Mouse (Mus musculus): ENCODE data around the gene Ift22. TPM values are rescaled to one million over a fixed set of nuclear protein-coding genes. Genes with fewer than 3 reads are reported as not detected.

Ift22 gene
- polyA plus RNA-seq, 1 experiment = 133 TPM

- no peaks in the 10 kb centered on the region for H3K27me3 ChIP-seq (ENCODE audit: control insufficient read depth, insufficient read depth, low read length)
- TF ChIP-seq CTCF (IDR thresholded peaks at IDR 0.05; ENCODE audit: control insufficient read depth, insufficient read depth, insufficient replicate concordance, low read depth, low read length) (no peak), POLR2A (IDR thresholded peaks at IDR 0.05; ENCODE audit: control insufficient read depth, low read depth, low read length) (no peak)
- H3K36me3 ChIP-seq (ENCODE audit: control insufficient read depth, insufficient read depth, low read length) = no peaks in the 10 kb centered on the region
- H3K4me1 ChIP-seq (ENCODE audit: control insufficient read depth, insufficient read depth, low read length) = peaks cover 3% of the 10 kb centered on the region
- no peak overlapping the region for H3K4me3 ChIP-seq (ENCODE audit: control insufficient read depth, low read depth, low read length)
- no peak overlapping the region for H3K27ac ChIP-seq (ENCODE audit: control insufficient read depth, insufficient read depth, low read depth, low read length)
These were observed 42.6 kb downstream of the Ift22 start for GRCm38 (mm10) chr5:136950521-136950920.

GRCm38 (mm10) chr5:136952153-136952552, 44.2 kb downstream of the Ift22 start:
- TF ChIP-seq CTCF (IDR thresholded peaks at IDR 0.05; ENCODE audit: control insufficient read depth, insufficient read depth, insufficient replicate concordance, low read depth, low read length) = no peak
- no peak for TF ChIP-seq POLR2A (IDR thresholded peaks at IDR 0.05; ENCODE audit: control insufficient read depth, low read depth, low read length)
- no peaks in the 10 kb centered on the region for H3K27me3 ChIP-seq (ENCODE audit: control insufficient read depth, insufficient read depth, low read length)
- H3K27ac ChIP-seq (ENCODE audit: control insufficient read depth, insufficient read depth, low read depth, low read length) = no peak overlapping the region
- H3K4me3 ChIP-seq (ENCODE audit: control insufficient read depth, low read depth, low read length) = no peak overlapping the region
- peaks cover 3% of the 10 kb centered on the region for H3K4me1 ChIP-seq (ENCODE audit: control insufficient read depth, insufficient read depth, low read length)
- no peaks in the 10 kb centered on the region for H3K36me3 ChIP-seq (ENCODE audit: control insufficient read depth, insufficient read depth, low read length)

- Histone ChIP-seq H3K27me3 (ENCODE audit: control insufficient read depth, insufficient read depth, low read length) (no peaks in the 10 kb centered on the region), H3K4me3 (ENCODE audit: control insufficient read depth, low read depth, low read length) (peak within 1 kb of the TSS; percentile 94), H3K4me1 (ENCODE audit: control insufficient read depth, insufficient read depth, low read length) (peaks cover 3% of the 10 kb centered on the region), H3K27ac (ENCODE audit: control insufficient read depth, insufficient read depth, low read depth, low read length) (peak within 1 kb of the TSS; percentile 95), H3K36me3 (ENCODE audit: control insufficient read depth, insufficient read depth, low read length) (no peaks in the 10 kb centered on the region)
- TF ChIP-seq CTCF (IDR thresholded peaks at IDR 0.05; ENCODE audit: control insufficient read depth, insufficient read depth, insufficient replicate concordance, low read depth, low read length) (no peak), POLR2A (IDR thresholded peaks at IDR 0.05; ENCODE audit: control insufficient read depth, low read depth, low read length) (peak; percentile 69)
These were observed 45.1 kb downstream of the Ift22 start, which contains the start of gene Fis1 for GRCm38 (mm10) chr5:136953015-136953414. Fis1 (plus strand) TSS chr5:136953275.

- no peak for TF ChIP-seq POLR2A (IDR thresholded peaks at IDR 0.05; ENCODE audit: control insufficient read depth, low read depth, low read length)
- TF ChIP-seq CTCF (IDR thresholded peaks at IDR 0.05; ENCODE audit: control insufficient read depth, insufficient read depth, insufficient replicate concordance, low read depth, low read length) = no peak
- H3K36me3 ChIP-seq (ENCODE audit: control insufficient read depth, insufficient read depth, low read length) = no peaks in the 10 kb centered on the region
- H3K4me1 ChIP-seq (ENCODE audit: control insufficient read depth, insufficient read depth, low read length) = peaks cover 3% of the 10 kb centered on the region
- peak overlapping the region; percentile 95 for H3K27ac ChIP-seq (ENCODE audit: control insufficient read depth, insufficient read depth, low read depth, low read length)
- H3K27me3 ChIP-seq (ENCODE audit: control insufficient read depth, insufficient read depth, low read length) = no peaks in the 10 kb centered on the region
- peak overlapping the region; percentile 94 for H3K4me3 ChIP-seq (ENCODE audit: control insufficient read depth, low read depth, low read length)
These were observed 45.5 kb downstream of the Ift22 start for GRCm38 (mm10) chr5:136953440-136953951.

- H3K4me3 ChIP-seq (ENCODE audit: control insufficient read depth, low read depth, low read length) = no peak overlapping the region
- H3K27me3 ChIP-seq (ENCODE audit: control insufficient read depth, insufficient read depth, low read length) = no peaks in the 10 kb centered on the region
- no peak for TF ChIP-seq CTCF (IDR thresholded peaks at IDR 0.05; ENCODE audit: control insufficient read depth, insufficient read depth, insufficient replicate concordance, low read depth, low read length)
- H3K4me1 ChIP-seq (ENCODE audit: control insufficient read depth, insufficient read depth, low read length) = peaks cover 3% of the 10 kb centered on the region
- H3K36me3 ChIP-seq (ENCODE audit: control insufficient read depth, insufficient read depth, low read length) = no peaks in the 10 kb centered on the region
- H3K27ac ChIP-seq (ENCODE audit: control insufficient read depth, insufficient read depth, low read depth, low read length) = no peak overlapping the region
These were observed 47.7 kb downstream of the Ift22 start for GRCm38 (mm10) chr5:136955622-136956021.

GRCm38 (mm10) chr5:136957250-136957649, 49.3 kb downstream of the Ift22 start:
- no peak overlapping the region for H3K27ac ChIP-seq (ENCODE audit: control insufficient read depth, insufficient read depth, low read depth, low read length)

GRCm38 (mm10) chr5:136958991-136959605, 51.1 kb downstream of the Ift22 start:
- no peak for TF ChIP-seq POLR2A (IDR thresholded peaks at IDR 0.05; ENCODE audit: control insufficient read depth, low read depth, low read length)
- no peak for TF ChIP-seq CTCF (IDR thresholded peaks at IDR 0.05; ENCODE audit: control insufficient read depth, insufficient read depth, insufficient replicate concordance, low read depth, low read length)

More at GRCm38 (mm10) chr5:136957250-136957649, 49.3 kb downstream of the Ift22 start:
- H3K4me3 ChIP-seq (ENCODE audit: control insufficient read depth, low read depth, low read length) = no peak overlapping the region
- H3K36me3 ChIP-seq (ENCODE audit: control insufficient read depth, insufficient read depth, low read length) = no peaks in the 10 kb centered on the region
- no peak for TF ChIP-seq POLR2A (IDR thresholded peaks at IDR 0.05; ENCODE audit: control insufficient read depth, low read depth, low read length)
- no peak for TF ChIP-seq CTCF (IDR thresholded peaks at IDR 0.05; ENCODE audit: control insufficient read depth, insufficient read depth, insufficient replicate concordance, low read depth, low read length)
- H3K4me1 ChIP-seq (ENCODE audit: control insufficient read depth, insufficient read depth, low read length) = peaks cover 8% of the 10 kb centered on the region
- H3K27me3 ChIP-seq (ENCODE audit: control insufficient read depth, insufficient read depth, low read length) = no peaks in the 10 kb centered on the region

More at GRCm38 (mm10) chr5:136958991-136959605, 51.1 kb downstream of the Ift22 start:
- Histone ChIP-seq H3K27me3 (ENCODE audit: control insufficient read depth, insufficient read depth, low read length) (no peaks in the 10 kb centered on the region), H3K27ac (ENCODE audit: control insufficient read depth, insufficient read depth, low read depth, low read length) (no peak overlapping the region), H3K4me1 (ENCODE audit: control insufficient read depth, insufficient read depth, low read length) (peaks cover 12% of the 10 kb centered on the region), H3K4me3 (ENCODE audit: control insufficient read depth, low read depth, low read length) (no peak overlapping the region), H3K36me3 (ENCODE audit: control insufficient read depth, insufficient read depth, low read length) (no peaks in the 10 kb centered on the region)
